Mouse (Mus musculus): Measurements from ENCODE around the gene Atxn2. TPM values are rescaled to one million over a fixed set of nuclear protein-coding genes. Genes with fewer than 3 reads are reported as not detected.

Gene Atxn2
- total RNA-seq, 1 experiment from 2014 or later, result 24.4 TPM

DNA sequence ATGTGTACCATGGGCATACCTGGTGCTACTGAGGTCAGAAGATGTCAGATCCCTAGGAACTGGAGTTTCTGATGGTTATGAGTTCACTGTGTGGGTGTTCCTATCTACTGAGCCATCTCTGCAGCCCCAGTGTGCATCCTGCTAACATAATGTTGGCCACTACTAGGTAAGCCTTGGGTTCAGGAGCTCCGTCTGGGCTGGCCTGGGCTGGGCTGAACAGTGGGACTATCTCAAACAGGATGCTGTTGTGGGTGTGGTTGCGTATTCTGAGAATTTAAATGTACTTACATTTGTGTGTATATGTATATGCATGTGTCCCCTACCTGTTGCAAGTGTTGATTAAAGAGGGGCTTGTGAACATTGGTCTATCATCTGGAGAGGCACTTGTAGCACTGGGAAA, 38.5 kb downstream of the Atxn2 start:
- no peak for ATAC-seq (replicated peaks; ENCODE audit: insufficient number of reproducible peaks, low FRiP score, low TSS enrichment, poor library complexity, severe bottlenecking)

GRCm38 (mm10) chr5:121757900-121758299, 46.8 kb downstream of the Atxn2 start:
- no peak for ATAC-seq (replicated peaks; ENCODE audit: insufficient number of reproducible peaks, low FRiP score, low TSS enrichment, poor library complexity, severe bottlenecking)

- no peak for ATAC-seq (replicated peaks; ENCODE audit: insufficient number of reproducible peaks, low FRiP score, low TSS enrichment, poor library complexity, severe bottlenecking)
These were observed 47.2 kb downstream of the Atxn2 start for GRCm38 (mm10) chr5:121758341-121758740.

GRCm38 (mm10) chr5:121759921-121760320, 48.8 kb downstream of the Atxn2 start:
- no peak for ATAC-seq (replicated peaks; ENCODE audit: insufficient number of reproducible peaks, low FRiP score, low TSS enrichment, poor library complexity, severe bottlenecking)

GRCm38 (mm10) chr5:121761459-121761858, 50.3 kb downstream of the Atxn2 start:
- ATAC-seq (replicated peaks; ENCODE audit: insufficient number of reproducible peaks, low FRiP score, low TSS enrichment, poor library complexity, severe bottlenecking), result no peak

- no peak for ATAC-seq (replicated peaks; ENCODE audit: insufficient number of reproducible peaks, low FRiP score, low TSS enrichment, poor library complexity, severe bottlenecking)
These were observed 51.8 kb downstream of the Atxn2 start for GRCm38 (mm10) chr5:121762949-121763348.

DNA sequence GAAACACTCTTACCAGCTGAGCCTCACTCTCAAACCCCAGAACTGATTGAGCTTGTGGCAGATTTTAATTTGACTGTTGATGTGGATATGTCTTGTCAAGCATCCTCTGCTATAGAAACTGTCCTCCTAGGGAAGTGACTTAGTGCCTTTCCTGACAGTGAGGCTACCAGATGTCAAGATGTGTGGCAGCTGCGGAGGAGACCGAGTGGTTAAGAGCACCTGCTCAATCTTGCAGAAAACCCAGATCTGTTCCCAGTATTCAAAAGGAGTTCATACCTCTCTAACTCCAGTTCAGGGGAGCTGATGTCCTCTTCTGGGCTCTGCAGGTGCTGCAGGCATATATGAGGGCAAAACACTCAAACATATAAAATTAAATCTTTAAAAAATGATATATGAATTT, 53.9 kb downstream of the Atxn2 start:
- no peak for ATAC-seq (replicated peaks; ENCODE audit: insufficient number of reproducible peaks, low FRiP score, low TSS enrichment, poor library complexity, severe bottlenecking)

DNA sequence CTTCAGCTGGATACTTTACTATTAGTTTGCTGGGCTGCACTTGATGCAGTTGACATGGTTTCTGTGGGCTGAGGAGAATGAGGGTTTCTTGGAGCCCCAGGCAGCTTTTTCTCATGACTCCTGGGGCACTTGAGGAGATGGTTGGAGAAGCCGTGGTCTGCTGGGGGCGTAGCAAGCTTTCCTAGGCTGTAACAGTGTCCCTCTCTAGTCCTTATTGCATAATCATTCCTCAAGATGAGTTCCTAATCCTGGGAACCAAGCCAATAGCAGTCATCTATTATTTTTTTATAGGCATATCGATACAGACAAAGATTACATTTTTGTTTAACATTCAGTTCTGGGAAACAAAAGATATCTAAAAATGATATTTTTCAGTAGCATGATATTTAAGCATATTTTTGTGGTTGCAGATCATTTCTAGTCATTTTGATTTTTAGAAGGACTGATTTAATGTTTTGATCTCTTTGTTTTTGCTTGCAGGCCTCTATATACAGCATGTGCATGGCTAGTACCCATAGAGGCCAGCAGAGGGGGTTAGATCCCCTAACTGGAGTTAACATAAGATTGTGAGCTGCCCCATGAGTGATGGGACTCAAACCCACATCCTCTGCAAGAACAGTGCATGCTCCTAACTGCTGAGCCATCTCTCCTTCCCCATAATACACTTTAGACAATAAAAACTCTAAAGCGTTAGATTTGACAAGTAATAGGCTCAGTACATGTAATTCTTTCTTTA, 55.1 kb downstream of the Atxn2 start:
- no peak for ATAC-seq (replicated peaks; ENCODE audit: insufficient number of reproducible peaks, low FRiP score, low TSS enrichment, poor library complexity, severe bottlenecking)

GRCm38 (mm10) chr5:121767564-121767963, 56.4 kb downstream of the Atxn2 start:
- ATAC-seq (replicated peaks; ENCODE audit: insufficient number of reproducible peaks, low FRiP score, low TSS enrichment, poor library complexity, severe bottlenecking), result no peak

DNA sequence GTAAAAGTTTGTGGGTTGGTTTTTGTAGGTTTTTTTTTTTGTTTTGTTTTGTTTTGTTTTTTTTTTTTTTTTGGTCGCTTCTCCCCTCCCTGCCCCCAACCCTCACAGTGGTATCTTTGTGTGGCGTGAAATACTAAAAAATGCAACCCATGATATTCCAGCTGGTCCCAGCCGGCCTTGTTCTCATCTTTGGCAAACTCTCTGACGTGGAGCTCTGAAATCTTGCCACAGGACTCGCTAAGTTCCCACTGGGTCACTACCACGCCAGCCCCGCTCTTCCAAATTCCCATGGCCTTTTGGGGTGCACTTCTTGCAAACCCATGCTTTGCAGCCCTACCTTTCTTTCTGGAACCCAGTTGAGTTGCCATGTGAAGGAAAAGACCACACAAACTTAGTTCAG, 58.7 kb downstream of the Atxn2 start:
- no peak for ATAC-seq (replicated peaks; ENCODE audit: insufficient number of reproducible peaks, low FRiP score, low TSS enrichment, poor library complexity, severe bottlenecking)

DNA sequence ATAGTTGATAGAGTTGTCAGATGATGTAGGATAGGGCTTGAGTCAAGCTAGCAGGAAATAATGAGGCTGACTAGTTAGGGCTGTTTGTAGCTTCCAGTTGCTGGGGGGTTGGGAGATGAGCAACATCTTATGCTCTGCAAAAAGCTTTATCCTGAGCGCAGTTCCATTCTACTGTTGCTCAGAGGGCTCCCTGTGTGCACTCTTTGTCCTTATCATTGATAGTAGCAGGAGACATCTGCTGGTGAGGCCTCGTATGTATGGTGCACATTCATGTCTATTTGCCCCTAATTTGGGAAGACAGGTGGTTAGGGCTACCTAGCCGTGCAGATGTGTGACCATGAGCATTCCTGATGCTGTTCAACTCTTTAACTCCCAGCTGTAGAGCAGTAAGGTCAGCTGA, 60.5 kb downstream of the Atxn2 start:
- ATAC-seq (replicated peaks; ENCODE audit: insufficient number of reproducible peaks, low FRiP score, low TSS enrichment, poor library complexity, severe bottlenecking), result no peak

GRCm38 (mm10) chr5:121778485-121779119, 67.5 kb downstream of the Atxn2 start:
- no peak for ATAC-seq (replicated peaks; ENCODE audit: insufficient number of reproducible peaks, low FRiP score, low TSS enrichment, poor library complexity, severe bottlenecking)

DNA sequence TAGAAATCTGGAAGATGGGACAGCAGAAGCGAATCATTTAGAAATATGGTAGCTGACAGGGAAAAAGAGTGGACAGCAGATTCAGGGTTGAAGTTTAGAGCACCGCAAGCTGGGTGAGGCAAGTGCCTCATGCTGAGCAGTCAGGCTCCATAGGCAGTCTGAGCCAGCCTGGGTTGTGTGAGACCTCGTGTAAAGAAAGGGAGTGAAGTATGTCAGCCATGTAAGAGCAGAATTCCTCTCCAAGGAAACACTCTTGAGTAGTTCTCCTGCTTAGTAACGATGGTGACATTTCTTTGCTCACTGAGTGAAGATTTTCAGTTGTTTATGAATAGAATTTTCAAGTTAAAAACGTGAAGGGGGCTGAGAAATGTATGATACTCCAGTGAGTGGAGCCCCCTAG, 69.0 kb downstream of the Atxn2 start:
- ATAC-seq (replicated peaks; ENCODE audit: insufficient number of reproducible peaks, low FRiP score, low TSS enrichment, poor library complexity, severe bottlenecking), result no peak

DNA sequence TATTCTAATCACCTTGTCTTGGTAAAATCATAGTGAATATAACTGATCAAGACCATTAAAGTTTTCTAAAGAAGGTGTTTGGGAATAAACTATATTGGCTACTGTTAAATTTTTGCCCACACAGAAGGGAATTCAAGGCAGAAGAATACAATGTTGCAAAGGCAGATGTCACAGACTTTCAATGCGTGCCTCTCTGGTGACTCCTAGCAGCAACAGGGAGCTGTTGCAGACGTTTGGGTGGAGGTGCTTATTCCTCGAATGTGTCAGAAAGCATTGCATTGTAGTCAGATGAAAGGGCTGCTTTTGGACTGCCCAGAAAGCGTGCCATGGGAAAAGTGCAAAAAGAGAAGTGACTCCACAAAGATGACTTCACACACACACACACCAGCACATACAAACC, 71.3 kb downstream of the Atxn2 start:
- no peak for ATAC-seq (replicated peaks; ENCODE audit: insufficient number of reproducible peaks, low FRiP score, low TSS enrichment, poor library complexity, severe bottlenecking)

DNA sequence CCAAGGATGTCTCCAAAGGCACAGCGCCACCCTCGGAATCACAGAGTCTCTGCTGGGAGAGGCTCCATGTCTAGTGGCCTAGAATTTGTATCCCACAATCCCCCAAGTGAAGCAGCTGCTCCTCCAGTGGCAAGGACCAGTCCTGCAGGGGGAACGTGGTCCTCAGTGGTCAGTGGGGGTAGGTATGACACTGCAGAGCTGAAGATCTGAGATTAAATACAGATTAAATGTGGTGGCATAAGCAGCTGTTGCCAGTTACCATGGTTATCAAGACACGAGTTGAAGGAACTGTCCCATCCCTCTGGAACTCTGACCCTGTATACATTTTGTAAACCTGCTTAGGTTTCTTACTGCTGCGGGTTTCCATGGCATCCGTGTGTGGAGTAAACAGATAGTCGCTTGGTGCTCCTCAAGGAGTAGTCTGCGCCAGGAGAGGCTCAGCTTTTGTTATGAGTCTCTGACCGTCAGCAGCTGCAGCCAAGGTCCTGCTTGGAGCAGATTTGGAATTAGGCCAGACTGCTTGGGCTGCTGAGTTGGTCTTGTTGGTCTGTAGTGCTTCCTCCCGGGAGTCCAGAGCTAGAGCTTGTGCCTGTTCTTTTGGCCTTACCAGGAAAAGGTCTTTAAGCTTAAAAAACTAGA, 72.8 kb downstream of the Atxn2 start:
- no peak for ATAC-seq (replicated peaks; ENCODE audit: insufficient number of reproducible peaks, low FRiP score, low TSS enrichment, poor library complexity, severe bottlenecking)

DNA sequence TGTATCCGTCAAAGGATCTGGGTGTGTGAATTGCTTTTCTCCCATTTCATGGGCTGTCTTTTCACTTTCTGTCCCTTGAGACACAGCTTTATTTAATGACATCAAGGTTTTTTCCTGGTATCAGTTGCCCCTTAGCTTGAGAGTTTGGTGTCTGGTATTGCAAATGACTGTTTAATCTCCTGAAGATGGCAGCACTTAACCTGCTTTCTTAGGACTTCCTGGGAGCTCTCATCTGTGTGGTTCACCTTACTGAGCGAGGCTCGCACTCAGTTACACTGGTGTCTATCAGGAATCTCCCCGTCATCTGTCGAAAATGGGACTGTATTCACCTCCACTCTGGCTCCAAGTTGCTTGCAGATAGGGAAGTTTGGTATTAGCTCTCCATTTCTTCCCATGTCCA, 79.9 kb downstream of the Atxn2 start:
- ATAC-seq (replicated peaks; ENCODE audit: insufficient number of reproducible peaks, low FRiP score, low TSS enrichment, poor library complexity, severe bottlenecking), result no peak

DNA sequence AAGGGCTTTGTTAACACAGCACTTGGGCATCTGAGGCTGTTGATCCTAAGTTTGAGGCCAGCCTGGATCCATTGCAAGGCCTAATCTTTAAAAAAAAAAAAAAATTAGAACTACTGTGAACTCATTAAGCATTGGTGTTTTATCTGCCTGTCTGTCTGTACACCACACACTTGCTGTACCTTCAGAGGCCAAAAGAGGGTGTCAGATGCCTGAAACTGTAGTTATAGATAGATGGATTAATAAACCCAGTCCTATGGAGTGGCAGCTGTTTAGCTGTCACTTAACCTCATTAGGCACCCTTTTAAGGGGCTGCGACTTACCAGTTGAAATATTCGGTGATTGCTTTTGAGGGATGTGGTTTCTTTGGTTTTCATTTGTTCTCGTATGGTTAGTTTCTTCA, 84.7 kb downstream of the Atxn2 start:
- ATAC-seq (replicated peaks; ENCODE audit: insufficient number of reproducible peaks, low FRiP score, low TSS enrichment, poor library complexity, severe bottlenecking), result no peak

- ATAC-seq (replicated peaks; ENCODE audit: insufficient number of reproducible peaks, low FRiP score, low TSS enrichment, poor library complexity, severe bottlenecking), result no peak
These were observed 87.3 kb downstream of the Atxn2 start for GRCm38 (mm10) chr5:121798447-121798846.

GRCm38 (mm10) chr5:121807186-121807585, 96.0 kb downstream of the Atxn2 start:
- ATAC-seq (replicated peaks; ENCODE audit: insufficient number of reproducible peaks, low FRiP score, low TSS enrichment, poor library complexity, severe bottlenecking), result no peak

DNA sequence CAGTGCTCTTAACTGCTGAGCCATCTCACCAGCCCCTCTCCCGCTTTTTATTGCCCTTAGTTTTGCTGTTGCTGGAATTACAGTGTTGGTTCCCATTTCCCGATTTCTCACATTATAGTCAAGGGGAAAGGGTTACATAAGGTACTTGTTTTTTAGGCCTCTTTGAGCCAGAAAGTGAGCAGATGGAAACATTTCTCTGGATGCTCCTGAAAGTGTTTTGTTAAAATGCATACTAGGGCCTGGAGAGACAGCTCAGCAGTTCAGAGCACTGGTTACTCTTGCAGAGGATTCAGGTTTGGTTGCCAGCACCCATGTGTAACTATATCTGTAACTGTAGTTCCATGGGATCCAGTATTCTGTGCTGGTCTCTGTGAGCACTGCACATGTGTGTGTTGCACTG, 97.1 kb downstream of the Atxn2 start:
- no peak for ATAC-seq (replicated peaks; ENCODE audit: insufficient number of reproducible peaks, low FRiP score, low TSS enrichment, poor library complexity, severe bottlenecking)
